Comparison of ENCODE assay signal across 18 mouse cellular contexts in the genomic region with DNA sequence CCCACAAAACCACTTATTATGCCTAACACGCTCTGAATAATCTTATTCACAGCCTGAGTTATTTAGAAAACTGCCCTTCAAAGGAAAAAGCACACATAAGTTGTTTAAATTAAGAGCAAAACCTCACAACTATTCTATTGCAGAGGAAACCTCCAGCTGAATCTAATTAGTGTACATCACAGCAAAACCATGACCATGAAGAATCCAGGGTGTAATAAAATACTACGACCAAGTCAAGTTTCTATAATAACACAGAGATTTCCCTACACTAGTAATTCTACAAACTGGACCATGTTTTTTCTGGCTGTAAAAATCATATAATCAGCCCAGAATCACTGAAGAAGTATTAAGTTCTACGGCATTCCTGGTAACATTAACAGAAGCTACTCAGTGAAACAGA.
"Had no signal": no experiment of that assay in that cellular context is flagged by ENCODE, and none has a peak within 500 bp of the region (broad histone marks: within the 10 kb centered on the region; RNA-seq: fewer than 3 reads in every experiment).

No protein-coding gene starts in this region.

- DNase-seq: lung, embryonic 14.5 days; lung, postnatal 10 days; lung, postnatal 4 days; midbrain, embryonic 14.5 days; retina, postnatal 1 day; right cerebral cortex, adult 18-20 months; right cerebral cortex, postnatal 25 days; right cerebral cortex, postnatal 4 days; spleen, adult 18-20 months; thymus, adult 18-20 months; thymus, postnatal 14 days; thymus, postnatal 36 days had no signal

- ATAC-seq: midbrain, embryonic 16.5 days had no signal

- H3K9me3 ChIP-seq: midbrain, embryonic 10.5 days; midbrain, embryonic 12.5 days; neural tube, embryonic 13.5 days; neural tube, embryonic 15.5 days had no signal

- H3K9ac ChIP-seq: lung, embryonic 14.5 days; midbrain, embryonic 12.5 days; neural tube, embryonic 13.5 days; neural tube, embryonic 15.5 days had no signal

- H3K4me2 ChIP-seq: lung, embryonic 14.5 days; midbrain, embryonic 12.5 days; neural tube, embryonic 13.5 days; neural tube, embryonic 15.5 days had no signal

- H3K27ac ChIP-seq: midbrain, embryonic 10.5 days; midbrain, embryonic 12.5 days; neural tube, embryonic 13.5 days; neural tube, embryonic 15.5 days had no signal

- H3K4me3 ChIP-seq: midbrain, embryonic 10.5 days; midbrain, embryonic 12.5 days; myocyte; neural tube, embryonic 13.5 days; neural tube, embryonic 15.5 days had no signal

- H3K27me3 ChIP-seq: neural tube, embryonic 13.5 days; neural tube, embryonic 15.5 days had no signal

- H3K36me3 ChIP-seq: midbrain, embryonic 10.5 days; midbrain, embryonic 12.5 days; neural tube, embryonic 13.5 days; neural tube, embryonic 15.5 days had no signal
